Mouse (Mus musculus): ENCODE data around the gene Rpl36a.

- TF ChIP-seq CTCF (IDR thresholded peaks at IDR 0.05; ENCODE audit: low read depth, low read length) (no peak), TAL1 (conservative IDR thresholded peaks at IDR 0.05; ENCODE audit: low read depth, low read length) (no peak), GATA1 (IDR thresholded peaks at IDR 0.05; ENCODE audit: borderline replicate concordance, low read length) (no peak), POLR2AphosphoS5 (IDR thresholded peaks at IDR 0.05; ENCODE audit: insufficient replicate concordance, low read depth, low read length) (no peak)
These were observed 2.4 kb upstream of the Rpl36a start, which contains the start of gene Btk for GRCm38 (mm10) chrX:134582888-134583669.

Measured in G1E (cell line).